Mouse (Mus musculus) A20 (cell line): Measurements from ENCODE around the gene Washc4.
A peak's percentile ranks its signal among the peaks of the same experiment; 100 is the strongest.
"Not testable (repeated sequence)": the region's sequence is repeated elsewhere in the genome, so short reads cannot be mapped to it uniquely, and the experiment has no call there.

Experiments used
- DNase-seq: peaks from one replicate; pipeline ENCODE4 v3.0.0-alpha.2; 2011; ENCODE audit warnings: low read depth, low spot score

Washc4 gene

GRCm38 (mm10) chr10:83543439-83544102 is at the start of gene Washc4:
Gene Washc4, plus strand, starts transcription at chr10:83543752.
- peak; percentile 94 for DNase-seq

- no peak for DNase-seq
These were observed 46.2 kb upstream of the Washc4 start for GRCm38 (mm10) chr10:83497321-83497720.

DNA sequence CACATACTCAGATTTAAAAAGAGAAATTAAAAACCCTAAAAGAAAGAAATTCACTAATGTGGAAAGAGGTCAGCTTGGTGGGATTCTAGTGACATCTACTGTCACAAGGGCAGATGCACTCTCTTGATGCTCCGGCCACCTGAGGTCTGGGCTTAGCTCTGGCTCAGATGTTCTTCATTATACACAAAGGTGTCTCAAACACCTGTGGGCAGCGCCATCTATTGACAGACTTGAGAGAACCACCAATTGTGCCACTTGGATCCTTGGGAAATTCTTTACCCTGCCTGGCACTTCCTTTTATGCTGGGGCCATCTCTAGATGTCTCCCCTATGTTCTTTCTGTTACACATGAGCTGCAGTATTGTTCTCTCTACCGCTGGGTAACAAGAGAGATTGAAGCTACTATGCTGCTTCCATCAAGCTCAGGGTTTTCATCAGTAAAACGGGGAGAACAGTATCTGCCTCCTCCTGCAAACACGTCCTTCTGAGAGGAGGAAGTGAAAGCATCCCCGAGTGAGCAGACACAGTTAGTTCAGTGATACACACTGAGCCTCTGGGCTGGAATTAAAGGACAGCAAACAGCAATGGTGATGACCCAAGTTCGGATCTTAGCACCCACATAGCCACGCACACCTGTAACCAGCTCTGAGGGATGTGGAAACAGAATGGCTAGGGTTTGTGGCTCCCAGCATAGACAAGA is 34.4 kb upstream of the Washc4 start:
- DNase-seq = peak; percentile 92

GRCm38 (mm10) chr10:83511304-83511703 is 32.2 kb upstream of the Washc4 start:
- no peak for DNase-seq

DNA sequence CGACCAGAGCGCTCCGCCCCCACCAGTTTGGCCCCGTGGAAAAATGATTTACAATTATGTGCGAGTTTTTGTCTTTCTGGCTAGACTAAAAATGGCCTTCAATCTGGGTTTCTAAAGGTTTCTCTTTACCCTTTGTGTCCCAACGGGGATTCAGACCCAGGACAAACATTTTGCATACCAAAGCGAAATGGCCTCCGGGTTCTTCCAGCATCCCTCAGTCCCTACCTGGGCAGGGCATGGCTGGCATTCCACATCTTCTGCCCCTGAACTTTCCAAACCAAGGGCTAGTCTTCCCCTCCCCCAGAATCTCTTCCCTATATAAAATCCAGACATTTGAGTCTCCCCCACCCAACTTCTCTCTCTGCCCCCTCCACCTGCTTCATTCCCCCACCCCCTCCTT is 29.8 kb upstream of the Washc4 start:
- DNase-seq = no peak

DNA sequence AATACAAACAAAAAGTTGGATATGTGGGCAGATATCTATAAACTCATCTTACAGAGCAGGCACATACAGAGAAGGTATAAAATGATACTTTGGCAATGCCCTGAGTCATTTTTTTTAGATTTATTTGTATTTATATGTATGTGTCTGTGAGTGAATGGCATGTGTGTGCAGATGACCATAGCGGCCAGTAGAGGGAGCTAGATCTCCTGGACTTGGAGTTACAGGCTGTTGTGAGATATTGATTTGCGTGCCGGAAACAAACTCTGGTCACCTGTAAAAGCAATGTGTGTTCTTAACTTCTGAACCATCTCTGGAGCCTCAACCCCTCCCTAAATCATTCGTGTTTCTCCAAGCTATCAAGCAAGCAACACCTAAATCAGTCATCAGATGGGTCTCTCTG is 22.6 kb upstream of the Washc4 start:
- DNase-seq = peak; percentile 49

DNA sequence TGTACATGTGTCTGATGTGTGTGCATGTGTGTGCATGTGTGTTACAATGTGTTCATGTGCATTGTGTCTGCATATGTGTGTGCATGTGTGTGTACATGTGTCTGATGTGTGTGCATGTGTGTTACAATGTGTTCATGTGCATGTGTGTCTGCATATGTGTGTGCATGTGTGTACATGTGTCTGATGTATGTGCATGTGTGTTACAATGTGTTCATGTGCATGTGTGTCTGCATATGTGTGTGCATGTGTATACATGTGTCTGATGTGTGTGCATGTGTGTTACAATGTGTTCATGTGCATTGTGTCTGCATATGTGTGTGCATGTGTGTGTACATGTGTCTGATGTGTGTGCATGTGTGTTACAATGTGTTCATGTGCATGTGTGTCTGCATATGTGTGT is 19.3 kb upstream of the Washc4 start:
- DNase-seq = not testable (repeated sequence)

- no peak for DNase-seq
These were observed 13.1 kb upstream of the Washc4 start for GRCm38 (mm10) chr10:83530384-83530967.

- no peak for DNase-seq
These were observed 10.2 kb upstream of the Washc4 start for GRCm38 (mm10) chr10:83533258-83533909.

DNA sequence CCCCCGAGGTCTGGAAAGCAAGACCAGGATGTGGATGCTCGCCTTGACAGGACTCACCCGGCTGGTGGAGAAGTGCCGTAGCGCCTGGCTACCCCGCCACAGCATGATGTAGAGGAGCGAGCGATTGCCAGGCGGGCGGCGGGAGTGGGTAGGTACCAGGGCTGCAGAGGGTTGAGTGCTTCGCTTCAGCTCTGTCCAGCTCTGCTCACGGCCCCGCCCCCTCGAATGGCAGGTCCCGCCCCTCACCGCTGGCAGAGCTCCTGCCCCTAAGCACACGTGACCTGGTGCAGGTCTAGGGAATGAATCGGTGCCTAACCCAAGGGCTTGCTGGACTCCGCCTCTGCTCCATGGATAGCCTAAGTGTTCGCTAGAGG is 9.7 kb upstream of the Washc4 start, which contains the start of gene Aldh1l2:
Gene Aldh1l2 (minus strand): TSS at position 231 of the 374 bp plus-strand sequence.
- DNase-seq = no peak

DNA sequence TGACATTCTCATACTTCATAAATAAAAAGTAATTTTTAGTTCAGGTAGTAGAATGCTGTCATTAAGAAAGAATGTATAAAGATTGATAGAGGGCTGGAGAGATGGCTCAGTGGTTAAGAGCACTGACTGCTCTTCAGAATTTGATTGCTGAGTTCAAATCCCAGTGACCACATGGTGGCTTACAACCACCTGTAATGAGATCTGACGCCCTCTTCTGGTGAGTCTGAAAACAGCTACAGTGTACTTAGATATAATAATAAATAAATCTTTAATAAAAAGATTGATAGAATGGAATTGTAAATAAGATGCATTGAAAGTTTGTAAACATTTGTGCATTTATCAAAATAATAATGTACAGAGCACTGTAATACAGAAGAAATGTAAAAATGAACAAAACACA is 7.1 kb upstream of the Washc4 start:
- peak; percentile 34 for DNase-seq

- no peak for DNase-seq
These were observed 4.1 kb upstream of the Washc4 start for GRCm38 (mm10) chr10:83539311-83539980.

DNA sequence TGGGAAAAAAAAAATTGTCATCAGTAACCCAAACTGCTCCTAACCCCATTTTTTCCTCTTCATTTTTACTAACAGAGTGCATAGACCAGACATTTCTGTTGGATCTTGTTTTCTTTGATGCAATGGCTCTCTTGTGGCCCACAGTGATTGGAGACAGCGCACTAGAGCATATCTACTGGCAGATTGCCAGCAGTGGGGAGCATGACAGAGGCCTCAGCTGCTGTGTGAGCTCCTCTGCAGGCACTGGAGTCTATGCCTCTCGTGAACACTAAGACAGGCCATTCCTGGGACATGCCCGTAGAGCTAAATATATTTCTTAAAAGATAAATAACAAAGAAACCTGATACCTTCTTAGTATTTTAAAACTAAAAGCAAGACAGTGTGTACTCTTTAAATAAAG is 3.5 kb upstream of the Washc4 start:
- DNase-seq = no peak

- DNase-seq = no peak
These were observed 1.3 kb upstream of the Washc4 start for GRCm38 (mm10) chr10:83542241-83542640.

GRCm38 (mm10) chr10:83544103-83544479 is 539 bp downstream of the Washc4 start:
- peak; percentile 83 for DNase-seq

DNA sequence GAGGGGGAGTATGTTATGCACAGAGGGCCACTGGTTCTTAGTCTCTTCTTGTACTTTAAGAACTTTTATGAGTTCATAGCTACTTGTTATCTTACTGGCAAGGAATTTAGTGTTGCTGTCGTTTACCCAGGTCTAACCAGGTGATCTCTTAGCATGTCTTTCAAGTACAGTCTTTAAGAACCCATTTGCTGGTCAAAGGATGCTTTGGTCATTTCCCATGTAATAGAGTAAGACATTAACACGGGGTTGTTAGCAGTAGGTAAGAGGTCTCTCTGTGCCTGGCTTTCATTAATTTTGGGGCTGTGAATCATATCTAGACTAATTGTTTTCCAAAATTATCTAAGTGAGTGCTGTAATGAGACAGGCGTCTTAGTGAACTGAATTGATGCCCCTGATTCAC is 1.8 kb downstream of the Washc4 start:
- DNase-seq = no peak

DNA sequence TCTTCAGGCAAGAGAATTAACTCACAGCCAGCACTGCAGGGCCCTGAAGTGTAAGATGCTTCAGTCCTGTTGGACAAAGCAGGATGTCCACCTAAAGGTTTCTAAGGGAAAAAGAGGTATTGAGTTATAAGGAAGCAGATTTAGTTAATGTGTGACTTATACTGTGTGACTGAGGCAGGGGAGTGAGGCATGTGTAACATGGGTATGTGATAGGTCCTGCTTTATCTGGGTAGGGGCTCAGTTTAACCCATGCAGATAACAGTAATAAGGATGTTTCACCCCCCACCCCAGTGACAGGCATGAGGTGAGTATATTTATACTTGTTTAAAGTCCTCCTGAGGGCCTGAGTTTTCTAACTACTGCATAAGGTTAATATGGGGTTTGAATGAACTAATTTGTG is 19.5 kb downstream of the Washc4 start:
- no peak for DNase-seq

DNA sequence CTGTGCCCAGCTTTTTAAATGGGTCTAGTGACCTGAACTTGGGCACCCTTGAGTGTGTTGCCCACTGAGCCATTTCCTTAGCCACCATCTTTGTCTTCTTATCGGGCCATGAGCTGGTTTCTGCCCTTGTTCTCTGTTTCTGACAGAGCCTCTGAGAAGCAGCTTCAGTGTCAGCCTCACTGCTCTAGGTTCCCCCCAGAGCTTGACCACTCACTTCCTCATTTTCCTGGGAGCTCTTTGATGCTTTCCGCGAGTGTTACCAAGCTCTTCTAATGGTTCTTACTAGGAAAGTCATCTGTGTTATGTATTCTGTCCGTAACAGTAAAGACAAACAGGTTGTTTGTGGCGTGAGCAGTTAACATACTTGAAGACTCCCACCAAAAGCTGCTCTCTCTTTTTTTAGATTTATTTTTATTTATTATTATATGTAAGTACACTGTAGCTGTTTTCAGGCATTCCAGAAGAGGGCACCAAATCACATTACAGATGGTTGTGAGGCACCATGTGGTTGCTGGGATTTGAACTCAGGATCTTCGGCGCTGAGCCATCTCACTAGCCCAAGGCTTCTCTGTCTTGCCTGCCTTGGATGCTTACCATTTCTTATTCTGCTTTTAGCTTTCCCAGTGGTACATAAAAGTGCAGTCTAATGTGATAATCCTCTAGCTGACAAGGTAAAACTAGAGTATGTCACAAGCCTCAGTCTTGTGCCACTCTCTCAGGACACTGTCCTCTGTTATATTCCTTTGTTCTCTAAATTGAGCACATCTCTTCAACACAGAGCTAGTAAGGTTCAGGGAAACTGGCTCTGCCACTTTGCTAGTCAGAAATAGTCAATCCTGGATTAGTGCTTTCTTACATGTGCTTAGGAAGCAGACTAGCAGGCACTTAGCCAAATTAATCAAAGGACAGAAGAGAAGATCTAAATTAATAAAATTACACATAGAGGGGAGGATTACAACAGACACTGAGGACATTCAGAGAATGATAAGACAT is 22.2 kb downstream of the Washc4 start:
- DNase-seq = peak; percentile 55

GRCm38 (mm10) chr10:83590801-83591200 is 47.2 kb downstream of the Washc4 start:
- no peak for DNase-seq

DNA sequence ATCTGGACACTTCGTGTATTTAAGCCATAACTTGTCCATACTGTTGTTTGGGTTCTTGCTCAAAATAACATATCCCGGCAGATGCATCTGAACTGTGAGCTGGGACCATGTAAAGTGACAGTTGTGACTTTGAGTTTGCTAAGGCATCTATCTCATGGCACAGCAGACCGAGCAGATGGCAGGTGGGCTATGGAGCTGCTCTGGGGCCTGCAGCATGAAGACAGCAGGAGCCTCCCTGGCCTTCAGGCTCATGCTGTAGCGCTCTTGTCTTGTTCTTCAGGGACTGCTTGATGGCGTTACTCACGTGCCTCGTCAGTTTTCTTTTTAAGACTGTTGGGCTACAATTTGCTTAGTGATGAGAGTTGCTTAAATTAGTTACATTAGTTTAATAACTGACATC is 49.1 kb downstream of the Washc4 start:
- DNase-seq = no peak

DNA sequence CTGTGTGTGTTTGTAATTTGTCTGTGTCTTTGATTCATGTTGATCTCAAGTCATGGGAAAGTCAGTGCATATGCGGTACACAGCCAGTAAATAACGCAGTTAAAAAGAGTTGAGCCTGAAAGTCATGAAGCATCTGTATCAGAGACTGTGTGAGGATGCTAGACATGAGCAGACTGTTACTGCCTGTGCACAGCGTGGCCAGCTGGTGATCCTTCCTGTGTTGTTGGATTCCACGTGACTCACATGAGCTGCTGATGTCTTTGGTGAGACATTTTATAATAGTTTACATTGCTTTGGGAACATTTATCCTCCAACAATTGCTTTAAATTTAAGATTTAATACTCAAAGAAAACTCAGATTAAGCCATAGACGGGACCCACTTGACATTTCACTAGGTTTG is 51.0 kb downstream of the Washc4 start:
- no peak for DNase-seq
